Mouse (Mus musculus) adrenal gland, postnatal 25 days (tissue): ENCODE measurements at regions not wholly inside any gene's neighbourhood (a gene's known extent, or its start where the extent isn't known, plus 50 kb on each side); places are given as distances from the start of the nearest gene placed in this dataset.

Experiments
- DNase-seq: peaks from one replicate; pipeline ENCODE4 v3.0.0; 2021; ENCODE audit warnings: mixed read lengths

DNA sequence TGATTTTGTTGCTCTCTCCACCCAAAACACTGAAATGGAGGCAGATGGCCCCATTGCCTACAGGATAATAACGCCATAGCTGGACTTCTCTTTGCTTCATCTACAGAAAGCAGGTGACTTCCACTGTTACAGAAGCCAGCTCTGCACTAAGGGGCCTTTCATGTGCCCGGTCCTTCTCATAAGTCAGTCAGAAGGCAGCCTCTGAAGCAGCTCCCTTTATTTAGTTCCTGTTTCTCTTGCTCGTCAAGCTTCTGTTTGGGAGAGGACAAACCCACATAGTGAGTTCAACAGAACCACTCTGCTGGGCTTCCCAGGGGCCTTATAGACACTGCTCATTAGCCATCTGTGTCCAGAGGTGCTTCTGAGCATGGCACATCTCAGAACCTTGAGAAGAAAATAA is 205.1 kb upstream of the Hhip start:
- DNase-seq: no peak

DNA sequence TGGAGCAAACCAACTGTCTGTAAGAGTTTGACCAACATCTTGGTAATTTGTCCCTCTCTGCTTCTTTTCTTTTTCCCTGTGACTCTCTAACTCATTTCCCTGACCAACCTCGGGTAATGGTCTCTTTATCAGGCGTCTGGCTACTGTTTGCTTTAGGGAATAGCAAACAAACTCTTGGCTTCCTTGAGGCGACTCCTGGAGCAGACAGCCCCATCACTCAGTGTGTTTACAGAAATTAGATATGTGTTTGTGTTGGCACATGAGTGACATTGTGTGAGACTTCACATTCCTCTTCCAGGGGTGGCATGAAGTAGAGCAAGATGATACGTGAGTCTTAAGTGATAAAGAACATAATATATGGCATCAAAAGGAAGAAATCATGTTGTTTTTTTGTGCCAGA is 195.7 kb upstream of the Hhip start:
- no peak for DNase-seq

DNA sequence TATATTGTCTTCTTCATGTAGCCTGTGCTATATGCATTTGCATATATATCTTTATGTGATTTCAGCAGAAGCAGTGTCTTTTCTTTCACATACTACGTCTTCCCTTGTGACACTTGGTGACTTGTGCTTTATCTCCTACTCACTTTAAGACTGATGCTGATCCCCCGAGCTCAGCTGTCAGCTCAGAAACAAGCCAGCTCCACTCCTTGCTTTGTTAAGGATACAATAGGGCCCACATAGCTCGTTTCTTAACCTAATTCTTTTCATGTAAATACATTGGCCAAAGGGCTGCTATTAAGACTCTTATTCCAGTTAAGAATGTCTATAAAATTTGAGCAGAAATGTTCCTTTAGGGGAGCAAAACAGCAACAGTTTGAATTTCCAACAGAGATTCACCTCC is 193.8 kb upstream of the Hhip start:
- DNase-seq: no peak

DNA sequence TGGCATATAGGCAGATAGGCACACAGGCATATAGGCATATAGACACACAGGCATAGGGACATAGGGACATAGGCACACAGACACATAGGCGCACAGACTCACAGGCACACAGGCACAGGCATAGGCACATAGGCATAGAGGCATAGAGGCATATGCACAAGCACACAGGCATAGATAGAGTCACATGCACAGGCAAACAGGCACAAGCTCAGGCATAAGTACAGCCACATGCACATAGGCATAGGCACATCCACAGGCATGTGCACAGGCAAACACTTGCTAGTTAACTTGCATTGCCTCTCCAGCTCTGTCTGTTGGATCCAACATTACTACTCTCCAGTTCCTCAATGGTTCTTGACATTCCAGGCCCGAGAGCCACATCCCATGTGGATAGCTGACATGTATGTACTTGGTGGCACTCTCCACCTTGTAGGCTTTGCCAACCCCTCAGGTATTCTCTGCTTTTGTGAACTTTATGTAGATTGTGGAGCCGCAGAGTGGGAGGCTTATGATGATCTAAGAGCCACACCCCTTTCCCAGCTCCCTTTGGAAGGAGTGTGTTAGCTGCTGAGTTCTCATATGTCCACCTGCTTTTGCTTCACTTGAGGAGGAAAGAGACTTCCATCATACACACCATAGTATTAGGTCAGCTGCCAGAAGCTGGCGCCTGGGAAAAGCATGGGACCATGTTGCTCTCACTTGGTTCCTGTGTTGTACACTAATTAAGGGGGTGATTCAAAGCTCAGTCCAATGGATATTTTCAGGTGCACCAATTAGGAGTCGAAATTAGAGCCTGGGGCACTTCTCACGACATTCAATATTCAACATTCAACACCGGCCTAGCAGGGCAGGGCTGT is 192.7 kb upstream of the Hhip start:
- no peak for DNase-seq

DNA sequence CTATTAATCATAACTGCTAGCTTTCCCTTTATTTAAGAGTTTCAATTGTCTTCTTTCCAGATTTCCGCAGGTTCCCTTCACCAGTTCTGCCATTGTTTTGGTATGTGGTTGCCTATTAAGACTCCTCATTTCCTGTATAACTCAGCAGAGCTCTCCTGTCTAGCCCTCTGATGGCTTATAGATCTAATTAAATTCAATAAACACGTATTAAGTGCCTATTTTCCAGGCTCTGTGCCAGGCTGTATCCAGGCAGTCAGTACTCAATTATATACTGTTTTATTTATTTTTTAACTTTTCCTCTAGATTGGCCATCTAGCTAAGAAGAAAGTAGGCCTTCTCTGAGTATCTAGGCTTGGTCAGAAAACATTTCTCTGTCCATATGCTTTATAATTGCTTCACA is 192.0 kb upstream of the Hhip start:
- no peak for DNase-seq

DNA sequence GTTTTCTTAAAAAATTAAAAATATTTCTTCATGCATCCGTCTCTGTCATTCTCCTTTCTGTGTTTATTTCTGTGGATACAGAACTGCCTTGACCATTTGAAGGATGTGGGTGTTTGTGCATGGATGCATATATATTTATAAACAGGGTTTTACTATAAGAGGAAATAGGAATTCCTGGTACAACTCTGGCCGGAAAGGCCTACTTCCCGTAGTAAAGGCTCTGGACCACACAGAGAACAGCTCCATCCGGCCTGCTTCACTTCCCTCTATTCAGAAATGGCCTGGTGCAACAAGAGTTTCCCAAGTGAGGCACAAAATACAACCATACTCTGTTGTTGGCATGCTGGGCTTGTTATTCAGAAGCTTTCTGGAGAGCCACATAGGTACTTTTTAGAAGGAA is 182.1 kb upstream of the Hhip start:
- DNase-seq: no peak

DNA sequence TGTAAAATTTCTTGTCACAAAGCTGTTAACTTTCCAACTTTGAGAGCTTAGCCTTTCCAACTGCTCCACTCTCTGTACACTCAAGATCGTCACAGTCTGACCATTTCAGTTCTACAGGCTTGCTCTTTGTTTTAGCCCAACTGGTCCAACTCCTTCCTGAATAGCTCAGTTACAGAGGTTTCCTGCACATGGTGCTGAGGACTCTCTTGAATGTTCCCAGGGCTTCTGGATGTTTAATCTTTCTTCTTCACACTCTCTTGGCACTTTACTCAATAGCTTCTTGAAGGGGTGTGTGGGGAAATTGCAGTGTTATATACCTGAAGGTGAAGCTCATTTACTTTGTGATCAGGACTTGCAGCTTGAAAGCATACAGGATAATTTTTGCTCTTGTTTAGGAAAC is 152.6 kb upstream of the Hhip start:
- DNase-seq: no peak

DNA sequence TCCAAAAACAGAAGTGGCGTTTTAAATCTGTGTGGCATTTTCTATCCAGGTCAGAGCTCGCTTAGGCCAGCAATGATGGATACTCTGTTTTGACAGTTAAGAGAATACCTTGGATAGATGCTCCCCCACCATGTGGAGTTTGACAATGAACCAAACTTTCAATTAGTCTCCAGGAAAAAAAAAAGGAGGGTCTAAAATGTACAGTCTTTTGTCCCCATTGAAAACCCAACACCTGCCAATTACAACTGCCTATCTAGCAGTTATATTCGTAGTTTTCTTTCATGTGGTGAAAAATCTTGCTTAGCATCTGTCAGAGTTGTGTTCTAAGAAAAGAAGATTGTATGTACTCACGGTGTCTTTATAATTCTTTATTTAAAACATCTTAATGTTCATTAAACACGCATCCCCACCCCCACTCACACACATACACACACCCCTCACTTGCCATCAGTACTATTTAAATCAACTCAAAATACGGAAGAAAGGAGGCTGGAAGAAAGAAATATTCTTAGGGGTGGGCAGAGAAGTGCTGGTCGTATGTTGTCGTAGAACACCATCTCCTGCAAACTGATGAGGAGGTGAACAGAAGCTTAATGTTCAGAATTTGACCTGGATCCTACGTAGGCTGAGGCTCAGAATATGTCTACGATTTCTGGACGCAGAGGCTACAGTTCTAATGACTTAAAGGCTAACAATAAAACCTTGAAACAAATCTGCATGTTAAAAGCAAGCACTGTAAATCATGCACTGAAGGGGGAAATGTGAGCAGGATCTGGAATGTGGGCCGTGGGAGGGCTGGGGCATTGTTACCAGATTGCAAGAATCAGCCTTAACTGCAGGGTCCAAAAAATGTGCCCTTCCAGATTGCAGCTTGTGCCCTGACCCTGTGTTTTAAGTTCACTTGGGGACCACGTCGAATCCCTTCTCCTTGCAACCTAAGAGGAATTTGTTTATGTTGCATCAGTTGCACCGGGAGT is 147.2 kb upstream of the Hhip start:
- DNase-seq: no peak

DNA sequence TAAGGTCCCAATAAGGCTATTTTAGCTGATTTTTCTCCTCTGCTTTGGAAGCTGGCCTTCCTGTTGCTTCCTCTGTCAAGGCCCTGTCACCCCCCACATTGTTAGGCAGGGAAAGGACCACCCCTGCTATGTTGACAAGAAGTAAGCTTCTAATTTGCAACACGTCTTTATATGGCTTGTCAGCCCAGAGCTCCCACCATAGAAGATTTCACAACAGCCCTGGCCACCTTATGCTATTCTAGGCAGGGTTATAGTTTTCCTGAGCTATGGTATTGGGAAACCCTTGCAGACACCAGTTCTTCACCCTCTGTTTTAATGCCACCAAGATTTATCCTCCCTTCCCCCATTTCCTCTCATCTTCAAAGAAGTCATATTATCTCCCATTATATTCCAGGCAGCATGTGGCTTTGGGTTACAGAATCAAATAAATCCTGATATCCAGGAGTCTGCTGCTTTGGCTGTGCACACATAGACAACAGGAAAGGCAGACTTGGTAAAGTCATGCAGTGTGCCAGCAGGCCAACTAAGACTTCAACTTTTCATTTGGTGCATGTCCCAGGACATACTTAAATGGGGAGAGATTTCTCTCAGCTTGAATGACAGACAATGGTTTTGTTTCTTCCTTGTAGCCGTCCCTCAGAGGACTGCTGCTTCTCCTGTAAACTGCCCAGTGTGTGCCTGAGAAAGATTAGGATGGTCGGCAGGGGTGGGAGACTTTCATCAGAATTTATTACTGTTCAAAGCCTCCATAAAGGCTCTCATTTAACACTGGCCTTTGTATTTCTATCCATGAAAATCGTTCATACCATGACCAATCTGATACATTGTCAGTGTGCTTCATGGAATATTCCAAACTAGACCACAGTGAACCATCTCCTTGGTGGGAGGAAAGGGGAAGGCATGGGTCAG is 146.2 kb upstream of the Hhip start:
- no peak for DNase-seq

DNA sequence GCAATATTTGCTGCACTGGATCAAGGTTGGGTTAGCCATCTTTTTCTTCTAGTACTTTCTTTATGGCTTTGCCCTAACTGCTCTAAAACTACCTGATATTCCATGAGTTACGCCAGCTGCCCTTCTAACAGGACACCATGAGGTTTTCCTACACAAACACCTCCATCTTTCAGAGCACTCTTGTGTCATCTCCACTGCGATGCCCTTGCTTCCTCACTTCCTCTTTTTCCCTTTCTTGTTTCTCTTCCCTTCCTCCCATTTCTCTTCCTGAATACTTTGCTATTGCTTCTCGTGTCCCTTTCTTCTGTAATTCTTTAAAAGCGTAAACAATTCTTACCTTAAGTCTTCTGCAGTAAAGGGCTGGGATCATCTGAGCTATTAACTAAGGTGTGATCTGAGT is 139.9 kb upstream of the Hhip start:
- no peak for DNase-seq

DNA sequence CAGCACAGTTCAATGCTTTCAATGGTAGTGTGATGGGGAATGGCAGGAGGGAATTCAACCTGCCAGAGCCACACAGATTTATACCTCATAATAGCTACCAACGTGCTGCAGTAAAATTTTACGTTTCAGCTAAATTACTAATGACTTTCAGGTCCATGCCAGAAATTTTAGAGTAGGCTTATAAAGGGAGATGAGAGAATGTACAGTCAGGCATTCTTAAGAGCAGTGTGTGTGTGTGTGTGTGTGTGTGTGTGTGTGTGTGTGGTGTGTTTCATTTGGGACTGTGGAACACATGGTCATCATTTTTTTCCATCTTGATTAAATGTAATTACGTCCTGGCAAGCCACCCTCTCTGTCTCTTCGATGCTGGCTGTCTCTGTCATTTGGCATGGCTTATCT is 132.7 kb upstream of the Hhip start:
- no peak for DNase-seq

DNA sequence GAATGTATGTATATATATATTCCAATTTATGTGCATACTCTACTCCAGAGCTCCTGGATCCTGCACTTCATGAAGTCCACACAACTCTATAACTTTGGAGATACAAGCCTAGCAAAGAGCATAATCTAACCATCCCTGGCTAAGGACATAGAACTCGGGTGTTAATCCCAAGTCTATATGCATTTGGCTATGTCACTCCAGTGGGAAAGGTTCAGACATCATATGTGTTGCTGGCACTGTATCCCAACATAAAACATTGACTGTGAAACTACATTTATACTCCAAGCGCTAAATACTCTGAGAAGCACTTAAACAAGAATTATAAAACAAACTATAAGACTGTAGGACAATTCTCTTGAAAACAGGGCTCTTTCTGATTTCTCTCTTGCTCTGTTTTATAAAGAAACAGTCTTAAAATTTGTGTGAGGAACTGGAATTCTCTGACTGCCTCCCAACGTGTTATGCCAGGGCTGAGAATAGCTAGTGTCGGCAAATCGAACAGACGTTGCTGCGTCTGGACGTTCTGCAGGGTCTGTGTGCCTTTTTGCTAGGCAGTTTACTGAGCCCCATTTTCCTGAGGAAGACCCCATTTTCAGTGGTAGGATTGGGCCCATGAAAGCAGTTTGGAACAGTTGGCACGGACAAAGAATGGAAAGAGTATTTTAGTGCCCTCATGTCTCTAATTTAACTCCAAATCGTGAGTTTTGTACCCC is 132.1 kb upstream of the Hhip start:
- DNase-seq: no peak

DNA sequence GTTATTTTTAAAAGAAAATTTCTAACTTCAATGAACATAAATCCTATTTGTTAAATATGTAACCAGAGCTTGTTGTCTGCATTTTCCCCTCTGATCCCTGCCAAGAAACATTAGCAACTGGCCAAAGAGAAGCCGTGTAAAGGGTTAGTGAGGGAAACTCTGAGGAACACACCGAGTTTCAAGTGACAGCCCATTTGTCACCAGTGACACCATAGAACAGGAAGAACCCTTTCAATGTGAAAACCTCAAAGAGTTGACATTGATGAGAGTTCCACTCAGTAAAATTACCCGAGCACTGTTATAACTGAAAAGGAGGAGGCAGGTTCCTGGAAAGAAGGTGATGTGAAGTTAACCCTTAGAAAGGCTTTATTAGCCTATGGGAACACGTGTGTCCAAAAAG is 127.5 kb upstream of the Hhip start:
- DNase-seq: no peak

DNA sequence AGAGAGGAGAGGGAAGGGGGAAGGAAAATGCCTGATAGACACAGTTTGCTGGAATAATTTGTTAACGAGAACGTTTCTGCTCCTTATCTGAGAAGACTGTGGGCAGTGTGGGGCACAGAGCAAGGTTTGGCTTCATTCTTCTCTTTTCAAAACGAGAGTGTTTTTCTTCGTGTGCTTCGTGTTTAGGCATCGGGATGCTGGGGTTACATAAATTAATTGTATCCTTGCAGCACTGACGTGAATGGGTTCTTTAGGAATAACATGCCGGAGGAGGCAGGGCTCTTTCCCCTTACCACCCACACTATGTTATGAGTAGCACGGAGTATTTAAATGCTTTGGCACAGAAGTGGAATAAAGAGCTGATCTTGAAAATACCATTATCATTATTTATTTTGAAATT is 110.9 kb upstream of the Hhip start:
- DNase-seq: no peak

DNA sequence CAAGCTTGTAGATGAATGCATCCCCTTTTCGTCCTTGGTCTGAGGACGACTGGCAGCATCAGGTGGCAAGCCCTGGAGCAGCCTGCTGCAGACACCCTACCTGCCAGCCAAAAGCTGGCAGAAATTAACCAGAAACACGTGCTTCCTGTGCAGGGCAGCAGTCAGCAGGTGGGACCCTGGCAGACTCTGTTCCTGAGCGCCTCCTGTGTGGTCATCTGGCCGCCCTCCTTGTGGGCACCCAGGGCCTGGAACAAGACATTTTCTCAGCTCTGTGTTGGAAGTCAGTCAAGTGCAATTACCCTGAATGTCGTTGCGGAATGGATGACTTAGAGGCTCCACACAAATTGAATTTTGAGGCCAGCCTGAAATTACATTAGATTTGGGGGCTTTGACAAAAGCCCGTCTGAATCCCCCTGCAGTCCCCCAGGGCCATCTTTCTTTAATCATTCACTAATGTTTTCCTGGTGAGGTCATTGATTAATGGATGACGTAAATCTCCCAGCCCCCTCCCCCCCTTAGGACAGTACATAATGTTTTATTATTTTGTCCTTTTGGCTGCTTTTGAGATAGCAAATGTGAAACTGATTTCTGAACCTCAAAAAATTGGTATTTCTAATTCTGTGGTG is 91.8 kb upstream of the Hhip start:
- no peak for DNase-seq

DNA sequence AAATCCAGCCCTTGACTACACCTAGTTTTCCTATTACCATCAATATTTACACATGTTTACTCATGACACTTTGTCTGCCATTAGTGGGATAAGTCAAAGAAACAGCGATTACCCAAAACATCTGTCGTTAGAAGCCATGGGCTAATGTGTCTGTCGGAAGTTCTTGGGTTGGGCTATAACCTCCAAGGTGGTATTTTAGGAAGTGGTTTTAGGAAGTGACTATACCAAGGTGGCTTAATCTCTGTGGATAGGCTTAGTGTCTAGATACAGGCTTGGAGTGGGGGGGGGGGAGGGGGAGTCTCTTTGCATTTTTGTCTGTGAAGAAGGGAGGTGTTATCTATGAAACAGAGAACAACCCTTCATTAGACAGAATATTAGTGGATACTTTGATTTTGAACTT is 90.1 kb upstream of the Hhip start:
- no peak for DNase-seq

DNA sequence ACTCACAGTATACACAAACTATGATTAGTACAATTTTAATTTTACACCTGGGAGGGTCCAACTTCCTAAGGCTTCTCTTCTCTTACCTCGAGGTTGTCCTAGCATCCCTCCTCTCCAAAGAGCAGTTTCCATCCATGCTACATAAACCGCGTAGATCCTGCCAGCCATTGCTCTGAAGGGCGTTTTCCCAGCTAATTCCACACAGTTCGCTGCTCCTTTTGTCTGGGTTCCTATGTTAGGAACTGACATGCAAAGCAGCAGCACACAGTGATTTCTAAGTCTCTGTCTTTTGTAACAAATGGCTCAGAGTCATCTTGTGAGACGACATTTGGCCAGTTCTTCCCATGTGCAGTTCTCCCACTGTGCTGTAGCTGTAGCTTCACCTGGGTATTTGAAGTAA is 80.7 kb upstream of the Hhip start:
- DNase-seq: no peak

DNA sequence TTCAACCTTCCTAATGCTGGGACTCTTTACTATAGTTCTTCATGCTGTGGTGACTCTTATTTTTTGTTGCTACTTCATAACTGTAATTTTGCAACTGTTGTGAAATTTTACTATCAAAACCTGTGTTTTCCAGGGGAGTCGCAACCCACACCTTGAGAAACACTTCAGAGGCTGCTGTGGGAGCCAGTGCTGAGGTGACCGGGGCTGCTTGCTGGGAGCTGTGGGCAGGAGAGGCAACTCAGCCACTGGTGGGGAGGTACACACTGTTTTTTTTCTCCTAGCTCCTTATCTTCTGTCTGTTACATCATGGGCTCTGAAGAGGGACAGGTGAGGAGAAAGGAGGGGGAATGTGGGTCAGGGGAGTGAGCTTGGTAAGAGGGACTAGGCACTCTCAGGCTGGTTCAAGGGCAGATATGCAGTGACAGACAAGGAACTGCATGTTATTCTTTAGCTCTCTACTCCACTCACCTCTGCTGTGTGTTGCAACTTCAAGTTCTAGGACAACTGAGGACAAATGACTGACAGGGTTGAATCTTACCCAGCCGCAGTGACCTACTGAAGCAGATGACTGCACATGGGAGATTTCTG is 62.7 kb upstream of the Hhip start:
- DNase-seq: no peak

DNA sequence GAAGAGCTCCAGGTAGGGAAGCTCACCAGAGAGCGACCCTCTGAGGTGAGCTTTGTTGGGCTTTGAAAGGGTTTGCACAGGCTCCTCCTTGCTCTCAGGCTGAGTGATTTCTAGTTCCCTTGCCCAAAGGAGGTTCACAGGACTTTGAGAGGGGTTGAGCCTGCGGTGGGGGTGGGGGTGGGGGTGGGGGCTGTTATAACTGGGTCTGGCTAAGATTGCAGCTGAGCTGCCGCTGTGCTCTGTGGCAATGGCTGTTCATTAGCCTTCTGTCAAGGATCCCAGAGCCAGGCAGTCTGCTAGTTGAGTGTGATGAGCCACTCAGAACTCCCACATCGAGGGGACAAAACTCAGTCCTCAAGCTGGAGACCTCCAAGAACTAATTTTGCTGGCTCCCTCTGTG is 59.5 kb upstream of the Hhip start:
- no peak for DNase-seq
